Mouse (Mus musculus) heart, adult 2 months (tissue): ENCODE results near the gene Lrrc8a.

Experiments
- CTCF ChIP-seq: fragments of 200-600 bp; IDR thresholded peaks from 2 replicates; pipeline ENCODE4 v1.8.1; 2022; ENCODE audit warnings: antibody characterized with exemption, mild to moderate bottlenecking, moderate library complexity
- EP300 ChIP-seq: fragments of 200-500 bp; IDR thresholded peaks from 2 replicates; pipeline ENCODE4 v1.6.1; 2011; ENCODE audit warnings: low read depth, low read length, control low read depth; ENCODE audit not compliant: insufficient read depth

- no peak for TF ChIP-seq CTCF
- no peak for TF ChIP-seq EP300
These were observed 903 bp upstream of the Lrrc8a start for GRCm38 (mm10) chr2:30236426-30237198.
